Mouse (Mus musculus): Measurements from ENCODE around the gene Zfp941.
A peak's percentile ranks its signal among the peaks of the same experiment; 100 is the strongest.
"Not testable (repeated sequence)": the region's sequence is repeated elsewhere in the genome, so short reads cannot be mapped to it uniquely, and the experiment has no call there.

The Zfp941 gene

DNA sequence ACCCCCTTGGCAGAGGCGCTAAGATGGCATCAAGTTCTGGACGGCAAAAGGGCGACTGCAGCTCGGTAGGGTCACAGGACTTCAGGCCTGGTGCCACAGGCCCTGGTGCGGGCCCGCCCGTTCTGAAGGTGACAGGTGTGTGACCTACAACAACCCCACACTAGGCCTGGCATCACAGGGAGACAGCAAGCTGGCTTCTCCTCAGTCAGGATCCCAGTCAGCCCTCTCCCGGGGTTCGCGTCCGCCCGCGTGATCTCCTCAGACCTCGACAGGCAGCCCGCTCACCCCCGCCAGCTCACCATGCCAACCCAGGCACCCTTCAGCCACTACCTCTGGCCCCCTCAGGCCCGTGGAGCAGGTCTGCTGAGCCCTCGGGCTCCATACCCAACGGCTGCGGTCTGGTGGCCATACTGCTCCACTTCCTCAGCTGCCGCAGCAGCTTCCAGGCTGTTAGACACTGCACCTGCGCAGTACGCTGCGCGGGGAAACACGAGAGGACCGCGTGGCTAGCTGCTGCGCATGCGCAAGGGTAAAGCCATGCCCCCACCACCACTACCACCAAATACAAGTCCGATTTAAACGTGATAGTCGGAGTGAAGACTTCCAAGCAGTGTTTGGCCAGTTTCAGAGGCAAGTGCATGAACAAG lies 34.4 kb downstream of the Zfp941 start, which contains the start of gene Syce1:
Gene Syce1, minus strand, starts transcription at position 447 of the 647 bp plus-strand sequence.
- no peak for DNase-seq (ENCODE audit: inconsistent age in 2 of 2, low spot score in 1 of 2)

DNA sequence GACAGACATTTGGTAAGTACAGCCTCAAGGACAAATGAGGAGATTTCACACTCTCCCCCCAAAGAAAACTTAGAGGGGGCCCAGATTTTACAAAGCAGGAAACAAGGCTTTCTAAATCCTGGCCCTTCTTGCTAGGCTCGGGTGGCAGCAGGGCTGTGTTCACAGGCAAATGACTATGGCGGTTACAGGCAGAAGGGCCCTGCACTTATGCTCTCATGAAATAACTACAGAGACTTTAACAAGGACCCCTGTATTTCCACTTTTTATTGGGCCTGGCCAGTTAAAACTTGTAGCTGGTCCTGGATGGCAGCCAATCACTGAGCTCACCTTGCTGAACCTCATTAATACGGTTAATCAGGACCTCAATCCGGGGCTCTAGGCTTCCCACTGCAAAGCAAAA lies 41.4 kb downstream of the Zfp941 start:
- DNase-seq (ENCODE audit: inconsistent age in 2 of 2, low spot score in 1 of 2): no peak

DNA sequence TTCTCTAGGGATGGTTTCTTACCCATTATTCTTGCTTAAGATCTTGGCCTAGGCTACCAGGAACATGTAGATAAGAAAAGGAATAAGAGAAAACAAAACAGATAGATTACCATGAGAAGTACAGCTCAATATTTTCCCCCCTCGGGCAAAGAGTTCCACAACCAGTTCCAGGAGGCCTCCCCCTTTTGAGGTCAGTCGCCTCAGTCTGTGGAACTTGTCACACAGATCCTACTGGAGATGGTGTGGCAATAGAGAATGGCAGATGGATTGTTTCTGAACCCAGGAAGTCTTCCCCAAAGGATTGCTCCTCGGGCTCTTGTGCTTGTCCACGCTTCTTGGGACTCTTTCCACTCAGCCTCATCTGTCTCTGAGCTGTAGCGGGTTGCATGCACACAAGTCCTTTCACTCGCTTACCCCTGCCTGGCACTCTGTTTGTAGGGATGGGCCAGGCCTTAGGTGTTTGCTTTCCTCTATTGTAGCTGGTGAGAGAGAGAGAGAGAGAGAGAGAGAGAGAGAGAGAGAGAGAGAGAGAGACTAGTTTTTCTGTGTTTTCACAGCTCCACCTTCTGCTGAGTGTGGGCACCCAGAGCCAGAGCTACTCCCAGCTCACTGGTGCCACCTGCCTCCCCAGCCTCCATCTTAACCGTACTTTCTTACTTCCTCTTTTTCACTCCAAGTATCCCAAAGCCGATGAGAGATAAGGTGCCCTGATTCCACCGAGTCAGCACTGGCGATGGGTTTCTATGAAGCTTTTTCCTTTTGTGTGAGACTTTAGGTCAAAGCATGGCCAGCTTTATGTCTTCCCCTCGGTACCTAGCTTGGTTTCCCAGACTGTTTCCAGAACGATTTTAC lies 55.9 kb downstream of the Zfp941 start:
- peak in 1 of 2 experiments; percentile 33 for DNase-seq (ENCODE audit: inconsistent age in 2 of 2, low spot score in 1 of 2)

DNA sequence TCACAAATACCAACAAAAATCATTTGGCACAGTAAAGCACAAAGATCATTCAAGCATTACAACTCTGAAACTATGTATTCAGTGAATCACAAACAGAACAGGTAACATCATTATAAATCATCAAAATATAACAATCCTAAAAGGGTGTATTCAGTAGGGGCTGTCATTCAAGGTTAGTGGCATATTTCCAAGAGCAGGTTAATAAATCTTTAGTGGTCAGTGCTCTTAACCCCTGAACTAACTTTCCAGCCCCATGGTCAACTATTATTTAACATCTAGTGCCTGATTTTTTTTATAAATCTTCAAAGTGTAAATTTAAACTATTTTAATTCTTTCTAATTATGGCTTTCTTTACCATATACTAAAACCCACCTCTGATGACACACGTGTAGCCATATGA lies 56.6 kb downstream of the Zfp941 start:
- not testable (repeated sequence) for DNase-seq (ENCODE audit: inconsistent age in 2 of 2, low spot score in 1 of 2)

DNA sequence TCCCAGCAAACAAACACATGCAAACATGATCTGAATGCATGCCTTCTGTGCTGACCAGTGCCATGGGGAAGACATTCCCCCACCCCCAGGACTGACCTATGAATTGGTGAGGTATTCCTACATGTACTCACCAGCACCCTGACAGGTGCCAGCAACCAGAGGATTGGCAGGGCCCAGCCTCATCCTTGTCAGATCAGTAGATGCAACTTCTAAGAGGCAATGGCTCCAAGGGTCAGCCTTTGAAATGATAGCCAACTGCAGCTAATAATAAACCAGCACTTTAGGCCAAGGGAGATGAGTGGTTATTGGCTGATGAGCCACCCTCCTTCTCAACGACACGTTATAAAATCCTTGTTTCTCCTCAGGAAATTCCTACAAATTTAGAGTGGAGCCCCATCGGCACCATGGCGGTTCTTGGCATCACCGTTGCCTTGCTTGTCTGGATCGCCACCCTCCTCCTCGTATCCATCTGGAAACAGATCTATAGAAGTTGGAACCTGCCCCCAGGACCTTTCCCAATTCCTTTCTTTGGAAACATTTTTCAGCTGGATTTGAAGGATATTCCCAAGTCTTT lies 58.4 kb downstream of the Zfp941 start, which contains the start of gene Cyp2e1:
Gene Cyp2e1, plus strand, starts transcription at position 293 of the 574 bp plus-strand sequence.
- peak in 1 of 2 experiments; percentile 54 for DNase-seq (ENCODE audit: inconsistent age in 2 of 2, low spot score in 1 of 2)

DNA sequence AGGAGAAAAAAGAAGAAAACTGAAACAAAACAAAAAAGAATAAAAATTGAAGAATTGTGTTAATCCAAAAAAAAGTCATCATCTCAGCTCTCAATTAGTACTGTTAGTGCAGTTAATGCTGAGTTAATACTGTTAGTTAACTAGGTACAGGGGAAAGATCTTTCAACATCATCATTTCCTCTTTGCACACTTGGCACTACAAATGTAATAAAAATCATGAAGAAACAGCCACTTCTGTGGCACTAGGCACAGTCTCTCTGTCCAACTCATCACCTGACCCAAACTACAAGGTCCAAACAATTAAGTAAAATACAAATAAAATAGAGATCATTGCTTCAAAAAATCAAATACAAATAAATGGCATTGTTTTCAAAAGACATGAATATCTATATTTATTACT lies 61.3 kb downstream of the Zfp941 start:
- no peak for DNase-seq (ENCODE audit: inconsistent age in 2 of 2, low spot score in 1 of 2)
